Mouse (Mus musculus): ENCODE results near the gene Olfr135.

The Olfr135 gene

DNA sequence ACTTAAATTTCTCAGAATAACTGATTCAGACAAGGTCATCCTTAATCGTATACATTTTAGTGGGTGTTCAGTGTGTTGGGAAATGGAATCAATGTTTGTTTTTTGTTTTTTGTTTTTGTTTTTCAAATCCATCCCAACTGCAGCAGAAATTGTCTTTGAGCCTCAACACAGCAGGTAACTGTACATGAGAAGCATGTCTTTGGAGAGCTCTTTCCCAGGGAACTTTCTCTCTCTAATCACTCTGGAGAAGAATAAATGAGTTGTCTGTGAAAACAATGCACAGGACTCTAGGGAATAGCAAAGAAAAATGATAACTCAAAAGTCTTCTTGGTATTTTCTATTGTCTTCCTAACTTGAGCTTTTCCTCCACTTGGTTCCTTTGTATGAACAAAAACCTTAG lies at the start of gene Olfr135:
Gene Olfr135 (plus strand): TSS at position 301 of the 400 bp plus-strand sequence.
- no peak for DNase-seq (ENCODE audit: low spot score in 2 of 2)

DNA sequence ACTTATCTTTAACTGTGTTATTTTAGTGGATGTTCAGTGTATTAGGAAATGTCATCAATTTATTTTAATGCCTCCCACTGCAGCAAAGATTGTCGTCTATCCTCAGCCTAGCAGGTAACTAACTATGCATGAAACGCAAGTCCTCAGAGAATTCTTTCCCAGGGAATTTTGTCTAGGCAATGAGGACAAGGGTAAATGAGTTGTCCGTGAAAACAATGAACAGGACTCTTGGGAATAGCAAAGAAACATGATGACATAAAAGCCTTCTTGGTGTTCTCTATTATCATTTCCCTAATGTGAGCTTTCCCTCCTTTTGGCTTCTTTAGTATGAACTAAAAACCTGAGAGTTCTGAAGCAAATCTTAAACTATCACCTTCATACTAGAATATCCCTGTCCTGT lies 33.0 kb upstream of the Olfr135 start, which contains the start of gene Olfr134:
Gene Olfr134 (plus strand): TSS at position 301 of the 400 bp plus-strand sequence.
- DNase-seq (ENCODE audit: low spot score in 2 of 2): no peak
